Mouse (Mus musculus): ENCODE results near the gene Fgf11.

Fgf11 gene

GRCm38 (mm10) chr11:69816520-69816919, 14.9 kb upstream of the Fgf11 start:
- DNase-seq (ENCODE audit: low spot score in 2 of 2): no peak

- DNase-seq (ENCODE audit: low spot score in 2 of 2): no peak
Measured at GRCm38 (mm10) chr11:69815155-69815554, 13.5 kb upstream of the Fgf11 start, which contains the start of gene Gm39566. Gene Gm39566, minus strand, starts transcription at chr11:69815298.

- DNase-seq (ENCODE audit: low spot score in 2 of 2): no peak
Measured at GRCm38 (mm10) chr11:69810280-69810679, 8.6 kb upstream of the Fgf11 start.

GRCm38 (mm10) chr11:69807641-69808040, 6.0 kb upstream of the Fgf11 start:
- no peak for DNase-seq (ENCODE audit: low spot score in 2 of 2)

- DNase-seq (ENCODE audit: low spot score in 2 of 2): no peak
Measured at GRCm38 (mm10) chr11:69806378-69806777, 4.7 kb upstream of the Fgf11 start.

- DNase-seq (ENCODE audit: low spot score in 2 of 2): no peak
Measured at GRCm38 (mm10) chr11:69804972-69805909, 3.6 kb upstream of the Fgf11 start, which contains the start of gene Tmem102. Gene Tmem102, minus strand, starts transcription at chr11:69805624.

- DNase-seq (ENCODE audit: low spot score in 2 of 2): no peak
Measured at GRCm38 (mm10) chr11:69804652-69804940, 2.9 kb upstream of the Fgf11 start.

- DNase-seq (ENCODE audit: low spot score in 2 of 2): peak; percentile 64 to 75
Measured at GRCm38 (mm10) chr11:69803786-69804651, 2.4 kb upstream of the Fgf11 start.

- no peak for DNase-seq (ENCODE audit: low spot score in 2 of 2)
Measured at GRCm38 (mm10) chr11:69803328-69803727, 1.7 kb upstream of the Fgf11 start.

GRCm38 (mm10) chr11:69802648-69803105, 1.0 kb upstream of the Fgf11 start:
- DNase-seq (ENCODE audit: low spot score in 2 of 2): peak; percentile 65 to 86

- DNase-seq (ENCODE audit: low spot score in 2 of 2): no peak
Measured at GRCm38 (mm10) chr11:69800392-69801197, 1.1 kb downstream of the Fgf11 start.

- DNase-seq (ENCODE audit: low spot score in 2 of 2): no peak
Measured at GRCm38 (mm10) chr11:69800138-69800391, 1.6 kb downstream of the Fgf11 start.

- no peak for DNase-seq (ENCODE audit: low spot score in 2 of 2)
Measured at GRCm38 (mm10) chr11:69799394-69800137, 2.1 kb downstream of the Fgf11 start.

- no peak for DNase-seq (ENCODE audit: low spot score in 2 of 2)
Measured at GRCm38 (mm10) chr11:69797924-69798323, 3.7 kb downstream of the Fgf11 start.

GRCm38 (mm10) chr11:69795983-69796435, 5.6 kb downstream of the Fgf11 start:
- DNase-seq (ENCODE audit: low spot score in 2 of 2): no peak

- DNase-seq (ENCODE audit: low spot score in 2 of 2): peak; percentile 81 to 91
Measured at GRCm38 (mm10) chr11:69795168-69795982, 6.3 kb downstream of the Fgf11 start, which contains the start of gene Chrnb1. Gene Chrnb1, minus strand, starts transcription at chr11:69795943.

GRCm38 (mm10) chr11:69793429-69793828, 8.2 kb downstream of the Fgf11 start:
- DNase-seq (ENCODE audit: low spot score in 2 of 2): no peak

- no peak for DNase-seq (ENCODE audit: low spot score in 2 of 2)
Measured at GRCm38 (mm10) chr11:69791420-69791819, 10.2 kb downstream of the Fgf11 start.

GRCm38 (mm10) chr11:69789431-69789830, 12.2 kb downstream of the Fgf11 start:
- no peak for DNase-seq (ENCODE audit: low spot score in 2 of 2)

- no peak for DNase-seq (ENCODE audit: low spot score in 2 of 2)
Measured at GRCm38 (mm10) chr11:69787306-69787705, 14.4 kb downstream of the Fgf11 start.
